Mouse (Mus musculus) stomach, postnatal 0 days (tissue): ENCODE results near the gene Aldoc.

Experiments
- CTCF ChIP-seq: IDR thresholded peaks from 2 replicates; pipeline ENCODE4 v1.5.1; 2016; ENCODE audit warnings: antibody characterized with exemption, low read depth, mild to moderate bottlenecking, moderate library complexity
- EP300 ChIP-seq: optimal IDR thresholded peaks from 2 replicates; pipeline ENCODE3; 2016; ENCODE audit warnings: antibody characterized with exemption

DNA sequence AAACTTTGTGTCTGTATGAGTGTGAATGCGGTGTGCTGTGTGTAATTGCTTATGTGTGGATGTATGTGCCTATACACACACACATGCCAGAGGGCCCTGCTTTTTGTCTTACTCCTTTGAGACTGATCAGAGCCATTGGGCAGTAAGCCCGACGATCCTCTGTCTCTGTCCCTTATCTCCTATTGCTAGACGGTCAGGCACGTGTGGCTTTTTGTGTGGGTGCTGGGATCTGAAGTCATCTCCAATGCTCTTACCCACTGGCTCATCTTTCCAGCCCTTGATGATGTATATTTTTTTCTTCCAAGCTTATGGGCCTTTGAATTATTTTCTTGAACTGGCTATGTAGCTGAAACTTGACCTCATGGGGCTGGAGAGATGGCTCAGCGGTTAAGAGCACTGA is 32.1 kb downstream of the Aldoc start:
- TF ChIP-seq CTCF = no peak
- TF ChIP-seq EP300 = no peak
